26 mouse cellular contexts compared by ENCODE assay signal in genomic region chr19:40581662-40582061, GRCm38 (mm10). TPM values are rescaled to one million over a fixed set of nuclear protein-coding genes. Genes with fewer than 3 reads are reported as not detected.
DNase-seq lines count a peak whose midpoint lies in the region; ATAC-seq and TF ChIP-seq lines count a peak whose summit lies in the region.
"Had no signal": no experiment of that assay in that cellular context is flagged by ENCODE, and none has a peak within 500 bp of the region (broad histone marks: within the 10 kb centered on the region; RNA-seq: fewer than 3 reads in every experiment).

No protein-coding gene starts in this region.

- TF ChIP-seq EP300 in heart, postnatal 0 days (IDR thresholded peaks at IDR 0.05; ENCODE audit: low read depth) = 0 out of 2 replicates have a peak, but pooled peaks have one; percentile 41

- intact Hi-C loops in heart, postnatal 36 days (cut with DNase I) = no loop called here

- ATAC-seq in heart, embryonic 11.5 days (replicated peaks; ENCODE audit: insufficient number of reproducible peaks, low FRiP score, low TSS enrichment) = 0 out of 2 replicates have a peak, but pooled peaks have one; percentile 36
- no peak for ATAC-seq in heart, embryonic 15.5 days (replicated peaks; ENCODE audit: insufficient number of reproducible peaks, insufficient read depth, low FRiP score, low read depth)
- peak; percentile 73 for ATAC-seq in heart, postnatal 0 days (ENCODE audit: insufficient read depth, low read depth)
- no peak for ATAC-seq in intestine, postnatal 0 days
- ATAC-seq: activated CD4-positive, CD25-positive, alpha-beta regulatory T cell, adult 4 months; forebrain, postnatal 0 days; hindbrain, postnatal 0 days had no signal

- H3K27ac ChIP-seq in heart, embryonic 11.5 days (ENCODE audit: low read depth, low read length) = 0 out of 2 replicates have a peak overlapping the region, but pooled peaks have one; percentile 29
- H3K27ac ChIP-seq in heart, embryonic 15.5 days = peak overlapping the region; percentile 47
- peak overlapping the region; percentile 26; the same call in 1 of the 2 replicates for H3K27ac ChIP-seq in heart, postnatal 0 days (ENCODE audit: low read depth)
- peak overlapping the region; percentile 69 for H3K27ac ChIP-seq in intestine, postnatal 0 days (ENCODE audit: low read depth, low read length)
- H3K27ac ChIP-seq: embryonic facial prominence, embryonic 12.5 days; hindbrain, postnatal 0 days; kidney, postnatal 0 days; limb, embryonic 15.5 days; liver, embryonic 14.5 days; midbrain, embryonic 12.5 days; neural tube, embryonic 15.5 days had no signal

- no peaks in the 10 kb centered on the region for H3K27me3 ChIP-seq in heart, embryonic 11.5 days (ENCODE audit: control insufficient read depth, insufficient read depth, low read length)
- H3K27me3 ChIP-seq in heart, embryonic 15.5 days = no peaks in the 10 kb centered on the region
- H3K27me3 ChIP-seq in heart, postnatal 0 days (ENCODE audit: control insufficient read depth, insufficient read depth, low read length) = no peaks in the 10 kb centered on the region
- no peaks in the 10 kb centered on the region for H3K27me3 ChIP-seq in intestine, postnatal 0 days (replicated peaks; ENCODE audit: control insufficient read depth, insufficient read depth, low read length)
- H3K27me3 ChIP-seq: embryonic facial prominence, embryonic 12.5 days; limb, embryonic 15.5 days; midbrain, embryonic 12.5 days; neural tube, embryonic 15.5 days had no signal

- no peak overlapping the region for H3K4me3 ChIP-seq in heart, embryonic 11.5 days (ENCODE audit: low read depth, low read length)
- H3K4me3 ChIP-seq in heart, embryonic 15.5 days = no peak overlapping the region
- H3K4me3 ChIP-seq in heart, postnatal 0 days (ENCODE audit: low read depth, low read length) = no peak overlapping the region
- H3K4me3 ChIP-seq in intestine, postnatal 0 days (ENCODE audit: low read depth, low read length) = no peak overlapping the region
- H3K4me3 ChIP-seq: embryonic facial prominence, embryonic 12.5 days; limb, embryonic 15.5 days; midbrain, embryonic 12.5 days; neural tube, embryonic 15.5 days had no signal

- DNase-seq in heart, postnatal 36 days = no peak
- DNase-seq in heart, postnatal 0 days (ENCODE audit: low spot score) = peak; percentile 51
- no peak for DNase-seq in gastrocnemius, postnatal 4 days (ENCODE audit: low spot score in 2 of 2)
- no peak for DNase-seq in ovary, postnatal 14 days (ENCODE audit: low spot score)
- DNase-seq: cerebellum, adult 11-12 months; cerebellum, postnatal 10 days; forebrain, postnatal 0 days; gastrocnemius, postnatal 25 days; kidney, adult 2 months; layer of hippocampus, adult 9-11 months; left cerebral cortex, postnatal 4 days; lung, embryonic 14.5 days; thymus, postnatal 25 days had no signal

- H3K9me3 ChIP-seq in heart, embryonic 11.5 days (replicated peaks; ENCODE audit: control insufficient read depth, low read length) = no peaks in the 10 kb centered on the region
- H3K9me3 ChIP-seq in heart, embryonic 15.5 days (replicated peaks) = no peaks in the 10 kb centered on the region
- no peaks in the 10 kb centered on the region for H3K9me3 ChIP-seq in heart, postnatal 0 days (replicated peaks; ENCODE audit: control insufficient read depth, low read length)
- H3K9me3 ChIP-seq in intestine, postnatal 0 days (ENCODE audit: control insufficient read depth) = no peaks in the 10 kb centered on the region
- H3K9me3 ChIP-seq: embryonic facial prominence, embryonic 12.5 days; limb, embryonic 15.5 days; midbrain, embryonic 12.5 days; neural tube, embryonic 15.5 days had no signal

- H3K36me3 ChIP-seq in heart, embryonic 11.5 days (ENCODE audit: control insufficient read depth, insufficient read depth, low read length) = peaks cover 13% of the 10 kb centered on the region
- H3K36me3 ChIP-seq in heart, embryonic 15.5 days = peaks cover 24% of the 10 kb centered on the region
- peaks cover 28% of the 10 kb centered on the region for H3K36me3 ChIP-seq in heart, postnatal 0 days (replicated peaks; ENCODE audit: control insufficient read depth, insufficient read depth, low read length)
- peaks cover 63% of the 10 kb centered on the region for H3K36me3 ChIP-seq in intestine, postnatal 0 days (ENCODE audit: control insufficient read depth, insufficient read depth)

- no peak overlapping the region for H3K9ac ChIP-seq in heart, embryonic 11.5 days (ENCODE audit: low read depth, low read length)
- no peak overlapping the region for H3K9ac ChIP-seq in heart, embryonic 15.5 days
- H3K9ac ChIP-seq in heart, postnatal 0 days (replicated peaks; ENCODE audit: low read depth, low read length) = no peak overlapping the region
- H3K9ac ChIP-seq in intestine, postnatal 0 days (ENCODE audit: low read depth, low read length) = no peak overlapping the region
- H3K9ac ChIP-seq: embryonic facial prominence, embryonic 12.5 days; forebrain, postnatal 0 days; limb, embryonic 15.5 days; liver, embryonic 14.5 days; lung, embryonic 14.5 days; midbrain, embryonic 12.5 days; neural tube, embryonic 15.5 days had no signal

- no peak for TF ChIP-seq CTCF in heart, postnatal 0 days (IDR thresholded peaks at IDR 0.05; ENCODE audit: low read depth)
- TF ChIP-seq CTCF in intestine, postnatal 0 days (IDR thresholded peaks at IDR 0.05; ENCODE audit: low read depth) = no peak

- WGBS in heart, embryonic 11.5 days (ENCODE audit: insufficient replicate concordance) = 42% methylated on average over 5 of the region's 5 CpGs
- 39% methylated on average over 5 of the region's 5 CpGs for WGBS in heart, embryonic 15.5 days
- WGBS in heart, postnatal 0 days = 27% methylated on average over 5 of the region's 5 CpGs
- WGBS in intestine, postnatal 0 days = 37% methylated on average over 5 of the region's 5 CpGs

- H3K4me2 ChIP-seq in heart, embryonic 11.5 days = no peak overlapping the region
- no peak overlapping the region for H3K4me2 ChIP-seq in heart, embryonic 15.5 days
- H3K4me2 ChIP-seq in heart, postnatal 0 days (ENCODE audit: low read depth, low read length) = no peak overlapping the region
- no peak overlapping the region for H3K4me2 ChIP-seq in intestine, postnatal 0 days (replicated peaks; ENCODE audit: low read depth)
- H3K4me2 ChIP-seq: embryonic facial prominence, embryonic 12.5 days; limb, embryonic 15.5 days; lung, embryonic 14.5 days; midbrain, embryonic 12.5 days; neural tube, embryonic 15.5 days had no signal

- H3K4me1 ChIP-seq in heart, embryonic 11.5 days (ENCODE audit: control insufficient read depth, insufficient read depth, low read length) = peaks cover 11% of the 10 kb centered on the region
- peaks cover 18% of the 10 kb centered on the region for H3K4me1 ChIP-seq in heart, embryonic 15.5 days (replicated peaks)
- peaks cover 12% of the 10 kb centered on the region for H3K4me1 ChIP-seq in heart, postnatal 0 days (ENCODE audit: control insufficient read depth, insufficient read depth)
- H3K4me1 ChIP-seq in intestine, postnatal 0 days (replicated peaks; ENCODE audit: control insufficient read depth, insufficient read depth, low read length) = peaks cover 5% of the 10 kb centered on the region

RNA-seq across cellular contexts. Expression of gene Aldh18a1, which starts 6.6 kb away (rescaled TPM):
- polyA plus RNA-seq in heart, embryonic 11.5 days (2014; fragmentation: Nextera tagmentation; extraction: Ambion mirVana) = 38.9 and 42.9 TPM in 2 replicates
- 1 to 10 TPM; 6.7 to 7.6 TPM for total RNA-seq in heart, postnatal 36 days (2021)
- polyA plus RNA-seq in heart, embryonic 15.5 days (2015; fragmentation: Nextera tagmentation; extraction: Ambion mirVana) = 41.3 and 55.2 TPM in 2 replicates
- total RNA-seq in heart, postnatal 0 days (2014; rRNA removed; ENCODE audit: low replicate concordance) = 41.3 and 42.8 TPM in 2 replicates
- polyA plus RNA-seq in heart, postnatal 0 days (2015; fragmentation: Nextera tagmentation; extraction: Ambion mirVana) = 20.6 and 20.9 TPM in 2 replicates
- polyA plus RNA-seq in intestine, postnatal 0 days (2015; fragmentation: Nextera tagmentation; extraction: Ambion mirVana) = 204 and 226 TPM in 2 replicates
- total RNA-seq in gastrocnemius, postnatal 4 days (2021) = 10 to 100 TPM; 29.3 to 30.2 TPM

RNA-seq across cellular contexts. Expression of gene Tctn3, which starts 30.4 kb away (rescaled TPM):
- polyA plus RNA-seq in heart, embryonic 11.5 days (2014; fragmentation: Nextera tagmentation; extraction: Ambion mirVana) = 7.6 and 10.3 TPM in 2 replicates
- 1 to 10 TPM; 7.4 to 8.0 TPM for total RNA-seq in heart, postnatal 36 days (2021)
- 9.6 TPM in 2 replicates for polyA plus RNA-seq in heart, embryonic 15.5 days (2015; fragmentation: Nextera tagmentation; extraction: Ambion mirVana)
- total RNA-seq in heart, postnatal 0 days (2014; rRNA removed; ENCODE audit: low replicate concordance) = 10.7 and 16.2 TPM in 2 replicates
- polyA plus RNA-seq in heart, postnatal 0 days (2015; fragmentation: Nextera tagmentation; extraction: Ambion mirVana) = 6.7 and 7.0 TPM in 2 replicates
- polyA plus RNA-seq in intestine, postnatal 0 days (2015; fragmentation: Nextera tagmentation; extraction: Ambion mirVana) = 10.4 and 11.2 TPM in 2 replicates
- 1 to 10 TPM; 5.5 to 7.6 TPM for total RNA-seq in gastrocnemius, postnatal 4 days (2021)

RNA-seq across cellular contexts. Expression of gene Entpd1, which starts 30.5 kb away (rescaled TPM):
- 13.1 and 15.9 TPM in 2 replicates for polyA plus RNA-seq in heart, embryonic 11.5 days (2014; fragmentation: Nextera tagmentation; extraction: Ambion mirVana)
- 10 to 100 TPM; 25.0 to 33.2 TPM for total RNA-seq in heart, postnatal 36 days (2021)
- polyA plus RNA-seq in heart, embryonic 15.5 days (2015; fragmentation: Nextera tagmentation; extraction: Ambion mirVana) = 8.9 and 12.8 TPM in 2 replicates
- total RNA-seq in heart, postnatal 0 days (2014; rRNA removed; ENCODE audit: low replicate concordance) = 18.5 and 31.7 TPM in 2 replicates
- 9.2 and 10.3 TPM in 2 replicates for polyA plus RNA-seq in heart, postnatal 0 days (2015; fragmentation: Nextera tagmentation; extraction: Ambion mirVana)
- 6.8 and 8.0 TPM in 2 replicates for polyA plus RNA-seq in intestine, postnatal 0 days (2015; fragmentation: Nextera tagmentation; extraction: Ambion mirVana)
- total RNA-seq in gastrocnemius, postnatal 4 days (2021) = 10 to 100 TPM; 29.3 to 31.0 TPM
- total RNA-seq: MEL had no signal
- polyA plus RNA-seq: C2C12 had no signal

Comparison
In these comparisons a context has a peak if more than half of its experiments do, and no peak if none do; other contexts are left out.
1. ATAC-seq: peak in heart, embryonic 11.5 days (single experiment) and heart, postnatal 0 days (single experiment); none in heart, embryonic 15.5 days (single experiment) and intestine, postnatal 0 days (single experiment).
2. Peak in every context shown above with its lines, with median percentiles within 50 percentile points of each other: H3K27ac ChIP-seq.